Mouse (Mus musculus): ENCODE results near the gene Impdh2.
A peak's percentile ranks its signal among the peaks of the same experiment; 100 is the strongest.

Impdh2 gene

GRCm38 (mm10) chr9:108569381-108570206 lies 9.5 kb downstream of the Impdh2 start, which contains the start of gene Dalrd3:
TSS of gene Dalrd3 (plus strand) at chr9:108569886.
- DNase-seq (ENCODE audit: low spot score), result peak; percentile 95

GRCm38 (mm10) chr9:108570207-108570896 lies 10.3 kb downstream of the Impdh2 start:
- DNase-seq (ENCODE audit: low spot score), result peak; percentile 85

- no peak for DNase-seq (ENCODE audit: low spot score)
Observed at GRCm38 (mm10) chr9:108571401-108571973, 11.4 kb downstream of the Impdh2 start.

GRCm38 (mm10) chr9:108572321-108572720 lies 12.2 kb downstream of the Impdh2 start:
- no peak for DNase-seq (ENCODE audit: low spot score)

GRCm38 (mm10) chr9:108573774-108574690 lies 13.9 kb downstream of the Impdh2 start:
- peak; percentile 27 for DNase-seq (ENCODE audit: low spot score)

- no peak for DNase-seq (ENCODE audit: low spot score)
Observed at GRCm38 (mm10) chr9:108574921-108575320, 14.8 kb downstream of the Impdh2 start.

- DNase-seq (ENCODE audit: low spot score), result no peak
Observed at GRCm38 (mm10) chr9:108575321-108576297, 15.5 kb downstream of the Impdh2 start.

- DNase-seq (ENCODE audit: low spot score), result no peak
Observed at GRCm38 (mm10) chr9:108577025-108577424, 16.9 kb downstream of the Impdh2 start.

GRCm38 (mm10) chr9:108577934-108578544 lies 18.0 kb downstream of the Impdh2 start:
- peak; percentile 54 for DNase-seq (ENCODE audit: low spot score)

GRCm38 (mm10) chr9:108578545-108579343 lies 18.7 kb downstream of the Impdh2 start, which contains the start of gene Wdr6:
TSS of gene Wdr6 (minus strand) at chr9:108578739.
- peak; percentile 96 for DNase-seq (ENCODE audit: low spot score)

- no peak for DNase-seq (ENCODE audit: low spot score)
Observed at GRCm38 (mm10) chr9:108579344-108579690, 19.2 kb downstream of the Impdh2 start.

- peak; percentile 62 for DNase-seq (ENCODE audit: low spot score)
Observed at GRCm38 (mm10) chr9:108587571-108588180, 27.6 kb downstream of the Impdh2 start.

GRCm38 (mm10) chr9:108589229-108589628 lies 29.1 kb downstream of the Impdh2 start:
- no peak for DNase-seq (ENCODE audit: low spot score)

GRCm38 (mm10) chr9:108591462-108591861 lies 31.4 kb downstream of the Impdh2 start:
- no peak for DNase-seq (ENCODE audit: low spot score)

- no peak for DNase-seq (ENCODE audit: low spot score)
Observed at GRCm38 (mm10) chr9:108594354-108594753, 34.3 kb downstream of the Impdh2 start.

- peak; percentile 64 for DNase-seq (ENCODE audit: low spot score)
Observed at GRCm38 (mm10) chr9:108596998-108597764, 37.1 kb downstream of the Impdh2 start, which contains the start of gene P4htm. TSS of gene P4htm (minus strand) at chr9:108597667.

- DNase-seq (ENCODE audit: low spot score), result no peak
Observed at GRCm38 (mm10) chr9:108599021-108599566, 39.0 kb downstream of the Impdh2 start.

GRCm38 (mm10) chr9:108600011-108600410 lies 39.9 kb downstream of the Impdh2 start:
- peak; percentile 66 for DNase-seq (ENCODE audit: low spot score)
